Mouse (Mus musculus): Measurements from ENCODE around the gene Zfp503. TPM values are rescaled to one million over a fixed set of nuclear protein-coding genes. Genes with fewer than 3 reads are reported as not detected.

The Zfp503 gene
- total and polyA plus RNA-seq, 3 experiments = 0.96 to 2.1 TPM; not detected in 1

DNA sequence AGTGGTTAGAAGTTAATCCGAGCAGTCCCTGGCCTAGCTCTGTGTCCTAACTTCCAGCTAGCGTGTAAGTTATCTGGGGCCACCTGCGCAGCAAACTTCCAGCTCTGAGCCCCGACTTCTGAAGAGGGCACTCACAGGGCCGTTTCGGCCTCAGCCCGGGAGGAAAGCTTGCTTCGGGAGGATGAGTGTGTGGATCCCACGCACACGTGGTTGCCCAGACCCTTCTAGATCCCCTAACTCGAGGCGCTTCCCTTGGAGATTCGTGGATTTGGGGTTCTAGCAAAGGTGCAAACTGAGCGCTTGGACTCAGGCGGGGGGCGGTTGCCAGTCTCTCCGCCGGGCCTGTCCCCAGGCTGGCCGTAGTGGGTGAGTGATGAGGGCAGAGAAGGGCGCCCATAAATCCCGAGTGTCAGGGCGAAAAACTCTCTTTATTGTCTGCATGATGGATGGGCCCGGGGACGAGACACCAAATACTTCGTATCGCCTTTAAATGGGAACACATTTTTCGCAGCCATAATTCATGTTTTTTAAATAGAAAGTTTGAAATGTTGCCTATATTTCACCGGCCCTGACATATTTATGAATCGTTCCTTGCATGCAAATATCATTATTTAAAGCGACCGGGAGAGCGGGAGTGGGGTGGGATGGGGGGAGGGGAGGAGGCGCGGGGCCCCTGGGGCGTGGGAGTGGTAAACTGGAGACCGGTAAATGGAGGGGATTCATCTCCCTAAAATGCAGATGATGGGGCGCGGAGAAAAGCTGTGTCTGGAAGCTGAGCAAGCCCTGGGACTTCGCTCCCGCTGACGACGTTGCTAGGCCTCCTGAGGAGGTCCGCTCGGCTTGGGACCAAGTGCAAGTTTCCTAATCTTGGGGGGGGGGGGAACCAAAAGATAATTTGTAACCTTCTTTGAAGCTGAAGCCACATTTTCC lies 4.9 kb upstream of the Zfp503 start:
- Histone ChIP-seq H3K27me3 (ENCODE audit: control insufficient read depth in 1 of 2, insufficient read depth in 2 of 2, low read length in 2 of 2) (no peaks in the 10 kb centered on the region), H3K9ac (ENCODE audit: control insufficient read depth, low read depth, low read length, poor library complexity, severe bottlenecking) (peak overlapping the region; percentile 97)

GRCm38 (mm10) chr14:21993251-21994060 lies 4.1 kb upstream of the Zfp503 start:
- TF ChIP-seq ZMIZ1 (IDR thresholded peaks at IDR 0.05; ENCODE audit: low read depth, low read length) (peak; percentile 65), SIN3A (IDR thresholded peaks at IDR 0.05; ENCODE audit: low read length) (peak; percentile 23; the same call in 1 of the 2 replicates), TCF12 (IDR thresholded peaks at IDR 0.05; ENCODE audit: low read depth, low read length) (no peak), TBP (IDR thresholded peaks at IDR 0.05; ENCODE audit: low read depth, low read length) (peak; percentile 61; the same call in 1 of the 2 replicates), MAFK (IDR thresholded peaks at IDR 0.05; ENCODE audit: borderline replicate concordance, low read depth, low read length) (no peak), POLR2A (IDR thresholded peaks at IDR 0.05; ENCODE audit: control insufficient read depth in 1 of 2, insufficient read depth in 1 of 2, low read depth in 1 of 2, low read length in 2 of 2, poor library complexity in 1 of 2) (peak; percentile 31 to 77; a peak in 2 of 4 replicates), MAX (IDR thresholded peaks at IDR 0.05; ENCODE audit: low read length) (peak; percentile 4; the same call in 1 of the 2 replicates), EP300 (IDR thresholded peaks at IDR 0.05; ENCODE audit: low read depth in 1 of 2, low read length in 2 of 2) (no peak), NELFE (IDR thresholded peaks at IDR 0.05; ENCODE audit: low read depth, low read length) (peak; percentile 69)
- no peaks in the 10 kb centered on the region for H3K27me3 ChIP-seq (ENCODE audit: control insufficient read depth in 1 of 2, insufficient read depth in 2 of 2, low read length in 2 of 2)
- H3K4me1 ChIP-seq (ENCODE audit: control insufficient read depth in 1 of 2, insufficient read depth in 2 of 2, low read length in 2 of 2) = peaks cover 2 to 3% of the 10 kb centered on the region in 2 experiments; a peak in 2 of 4 replicates
- peaks cover 7% of the 10 kb centered on the region; the same call in 1 of the 2 replicates for H3K79me2 ChIP-seq (ENCODE audit: control insufficient read depth, insufficient read depth, low read length, poor library complexity)
- H3K9me3 ChIP-seq (replicated peaks; ENCODE audit: insufficient read depth, low read length) = no peaks in the 10 kb centered on the region
- H3K36me3 ChIP-seq (ENCODE audit: control insufficient read depth in 1 of 2, insufficient read depth in 2 of 2, low read length in 2 of 2) = peaks cover 0 to 2% of the 10 kb centered on the region in 2 experiments; a peak in 2 of 4 replicates
- peak overlapping the region; percentile 97 for H3K27ac ChIP-seq (ENCODE audit: control insufficient read depth, low read depth, low read length)
- peak overlapping the region; percentile 82 to 85 for H3K4me3 ChIP-seq (ENCODE audit: control insufficient read depth in 1 of 2, insufficient read depth in 1 of 2, low read depth in 2 of 2, low read length in 2 of 2)
- peak overlapping the region; percentile 97 for H3K9ac ChIP-seq (ENCODE audit: control insufficient read depth, low read depth, low read length, poor library complexity, severe bottlenecking)
- peak; percentile 86 for DNase-seq (ENCODE audit: low read depth, low spot score)

More for the DNA sequence above, 4.9 kb upstream of the Zfp503 start:
- no peaks in the 10 kb centered on the region for H3K9me3 ChIP-seq (replicated peaks; ENCODE audit: insufficient read depth, low read length)
- H3K4me3 ChIP-seq (ENCODE audit: control insufficient read depth in 1 of 2, insufficient read depth in 1 of 2, low read depth in 2 of 2, low read length in 2 of 2) = peak overlapping the region; percentile 82 to 85
- no peak for TF ChIP-seq NELFE (IDR thresholded peaks at IDR 0.05; ENCODE audit: low read depth, low read length)
- TF ChIP-seq MAFK (IDR thresholded peaks at IDR 0.05; ENCODE audit: borderline replicate concordance, low read depth, low read length) = no peak
- peak in 1 of 2 experiments; percentile 3; a peak in 1 of 4 replicates for TF ChIP-seq POLR2A (IDR thresholded peaks at IDR 0.05; ENCODE audit: control insufficient read depth in 1 of 2, insufficient read depth in 1 of 2, low read depth in 1 of 2, low read length in 2 of 2, poor library complexity in 1 of 2)
- TF ChIP-seq ZC3H11A (IDR thresholded peaks at IDR 0.05; ENCODE audit: low read depth, low read length) = no peak
- TF ChIP-seq HCFC1 (IDR thresholded peaks at IDR 0.05; ENCODE audit: low read depth, low read length) = no peak
- TF ChIP-seq CHD1 (IDR thresholded peaks at IDR 0.05; ENCODE audit: low read depth, low read length) = no peak
- TF ChIP-seq POLR2AphosphoS2 (IDR thresholded peaks at IDR 0.05; ENCODE audit: low read length) = no peak
- TF ChIP-seq MXI1 (IDR thresholded peaks at IDR 0.05; ENCODE audit: low read depth, low read length) = peak; percentile 21; the same call in 1 of the 2 replicates
- TF ChIP-seq MYC (IDR thresholded peaks at IDR 0.05; ENCODE audit: low read depth, low read length) = no peak
- peak; percentile 23; the same call in 1 of the 2 replicates for TF ChIP-seq SIN3A (IDR thresholded peaks at IDR 0.05; ENCODE audit: low read length)
- no peak for TF ChIP-seq USF1 (IDR thresholded peaks at IDR 0.05; ENCODE audit: low read depth, low read length)
- peak overlapping the region; percentile 97 for H3K27ac ChIP-seq (ENCODE audit: control insufficient read depth, low read depth, low read length)
- H3K79me2 ChIP-seq (ENCODE audit: control insufficient read depth, insufficient read depth, low read length, poor library complexity) = peaks cover 7% of the 10 kb centered on the region; the same call in 1 of the 2 replicates
- H3K36me3 ChIP-seq (ENCODE audit: control insufficient read depth in 1 of 2, insufficient read depth in 2 of 2, low read length in 2 of 2) = peaks cover 0 to 2% of the 10 kb centered on the region in 2 experiments; a peak in 1 of 4 replicates
- DNase-seq (ENCODE audit: low read depth, low spot score) = peak; percentile 45
- peaks cover 0 to 2% of the 10 kb centered on the region in 2 experiments; a peak in 1 of 4 replicates for H3K4me1 ChIP-seq (ENCODE audit: control insufficient read depth in 1 of 2, insufficient read depth in 2 of 2, low read length in 2 of 2)

Measured in MEL (cell line).